Mouse (Mus musculus): ENCODE data around the gene Fut2. TPM values are rescaled to one million over a fixed set of nuclear protein-coding genes. Genes with fewer than 3 reads are reported as not detected.

Fut2 gene
- total and polyA plus RNA-seq, 3 experiments: not detected

DNA sequence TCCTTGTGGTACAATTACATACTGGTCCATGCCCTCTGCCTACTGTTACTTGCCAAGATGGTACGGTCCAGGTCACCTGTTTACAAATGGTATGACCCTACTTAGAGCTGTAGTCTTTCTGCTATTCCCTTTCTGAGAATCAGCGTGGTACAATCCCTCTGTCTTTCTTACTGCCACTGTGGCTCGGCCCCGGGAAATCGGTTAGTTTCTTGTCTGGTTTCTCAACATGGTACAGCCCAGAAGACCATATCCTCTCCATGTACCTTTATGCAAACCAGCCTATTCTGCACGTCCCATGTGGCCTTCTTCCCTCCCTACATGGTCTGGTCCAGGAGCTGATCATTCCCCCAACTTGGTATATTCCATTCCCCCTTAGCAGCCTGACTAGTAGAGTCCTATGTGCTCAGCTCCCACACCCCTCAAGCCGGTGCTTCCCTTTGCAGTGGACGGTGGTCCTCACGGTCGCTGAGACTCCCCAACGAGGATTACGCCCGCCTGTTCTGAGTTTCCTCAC lies 37.9 kb upstream of the Fut2 start (continued):
- no peak for TF ChIP-seq UBTF (IDR thresholded peaks at IDR 0.05; ENCODE audit: low read depth, low read length)
- TF ChIP-seq SMC3 (IDR thresholded peaks at IDR 0.05; ENCODE audit: low read depth, low read length): no peak
- TF ChIP-seq PAX5 (IDR thresholded peaks at IDR 0.05; ENCODE audit: low read length): no peak

DNA sequence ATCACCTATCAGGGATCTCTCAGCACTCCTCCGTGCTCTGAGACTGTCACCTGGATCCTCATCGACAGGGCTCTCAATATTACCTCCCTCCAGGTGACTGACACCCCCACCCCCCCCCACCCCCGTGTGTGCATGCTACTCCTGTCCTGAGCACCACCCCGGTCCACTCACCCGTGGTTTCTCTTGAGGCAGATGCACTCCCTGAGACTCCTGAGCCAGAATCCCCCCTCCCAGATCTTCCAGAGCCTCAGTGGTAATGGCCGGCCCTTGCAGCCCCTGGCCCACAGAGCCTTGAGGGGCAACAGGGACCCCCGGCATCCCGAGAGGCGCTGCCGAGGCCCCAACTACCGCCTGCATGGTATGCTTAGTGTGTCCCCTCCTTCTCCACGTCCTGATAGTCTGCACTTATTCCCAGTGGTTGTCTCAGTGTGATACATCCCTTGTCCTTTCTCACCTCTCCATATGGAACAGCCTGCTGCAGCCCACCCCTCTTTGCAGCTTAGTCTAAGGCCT lies 37.4 kb upstream of the Fut2 start:
- peak overlapping the region; percentile 66 for H3K27ac ChIP-seq (ENCODE audit: insufficient read depth, low read depth)
- no peaks in the 10 kb centered on the region for H3K36me3 ChIP-seq (replicated peaks in 1 of 2; ENCODE audit: control insufficient read depth in 1 of 2, insufficient read depth in 1 of 2, low read length in 1 of 2)
- H3K4me2 ChIP-seq (ENCODE audit: insufficient read depth, low read depth, poor library complexity, severe bottlenecking): peak overlapping the region; percentile 91
- no peaks in the 10 kb centered on the region for H3K9me3 ChIP-seq (replicated peaks; ENCODE audit: low read length)
- H3K79me2 ChIP-seq (replicated peaks; ENCODE audit: control insufficient read depth, extremely low read depth, insufficient read depth, poor library complexity, severe bottlenecking): no peaks in the 10 kb centered on the region
- TF ChIP-seq CHD2 (IDR thresholded peaks at IDR 0.05; ENCODE audit: low read length): no peak
- no peak for TF ChIP-seq HCFC1 (IDR thresholded peaks at IDR 0.05; ENCODE audit: low read depth, low read length)
- TF ChIP-seq ZNF384 (IDR thresholded peaks at IDR 0.05; ENCODE audit: low read depth, low read length): no peak
- TF ChIP-seq ZKSCAN1 (IDR thresholded peaks at IDR 0.05; ENCODE audit: borderline replicate concordance, low read depth, low read length): no peak
- TF ChIP-seq TBP (conservative IDR thresholded peaks at IDR 0.05; ENCODE audit: low read depth, low read length): no peak
- no peak for TF ChIP-seq MEF2A (IDR thresholded peaks at IDR 0.05; ENCODE audit: borderline replicate concordance, low read depth, low read length)
- H3K4me1 ChIP-seq (ENCODE audit: control insufficient read depth in 1 of 2, insufficient read depth in 2 of 2): peaks cover 3 to 60% of the 10 kb centered on the region in 2 experiments; a peak in 3 of 4 replicates
- H3K27me3 ChIP-seq (replicated peaks): no peaks in the 10 kb centered on the region
- no peak for DNase-seq (ENCODE audit: extremely low read depth)
- H3K4me3 ChIP-seq (replicated peaks in 1 of 3; ENCODE audit: low read depth in 2 of 3, low read length in 2 of 3, poor library complexity in 1 of 3): peak overlapping the region; percentile 44 to 55 (median 46)
- dilution Hi-C loops (cut with MboI; ENCODE audit: extremely low pct_ligation_motif_present, extremely low pct_unique_long_range_greater_than_20kb, low sequenced_read_pairs) (no loop called here), in situ Hi-C loops (cut with MboI; ENCODE audit: low pct_ligation_motif_present, low pct_unique_long_range_greater_than_20kb, low sequenced_read_pairs) (no loop called here)
- peak overlapping the region; percentile 58; the same call in 1 of the 2 replicates for H3K9ac ChIP-seq (ENCODE audit: insufficient read depth, low read depth)

DNA sequence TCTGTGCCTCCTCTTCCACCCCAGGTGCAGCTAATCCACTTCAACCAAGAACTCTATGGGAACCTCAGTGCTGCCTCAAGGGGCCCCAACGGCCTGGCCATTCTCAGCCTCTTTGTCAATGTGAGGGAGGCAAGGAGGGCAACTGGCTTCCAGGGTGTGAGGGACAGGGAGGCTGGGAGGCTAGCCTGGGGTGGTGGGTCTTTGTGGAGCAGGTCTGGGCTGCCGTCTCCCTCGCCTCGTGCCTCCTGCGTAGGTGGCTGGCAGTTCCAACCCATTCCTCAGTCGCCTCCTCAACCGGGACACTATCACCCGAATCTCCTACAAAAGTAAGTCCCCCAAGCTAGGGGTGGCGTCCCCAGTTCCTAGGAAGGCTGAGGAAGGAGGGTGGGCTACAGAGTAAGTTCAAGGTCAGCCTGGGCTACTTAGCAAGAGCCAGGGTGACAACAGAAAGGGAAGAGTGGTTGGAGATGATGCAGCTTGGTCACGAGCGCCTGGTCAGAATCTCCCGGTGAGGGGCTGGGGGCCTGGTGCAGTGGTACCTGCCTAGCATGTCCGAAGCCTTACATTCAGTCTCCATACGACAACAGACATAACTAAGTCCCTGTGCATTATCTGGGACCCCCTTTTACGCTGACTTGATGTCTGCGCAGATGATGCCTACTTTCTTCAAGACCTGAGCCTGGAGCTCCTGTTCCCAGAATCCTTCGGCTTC lies 36.8 kb upstream of the Fut2 start:
- TF ChIP-seq MAX (IDR thresholded peaks at IDR 0.05; ENCODE audit: low read length): no peak
- TF ChIP-seq HCFC1 (IDR thresholded peaks at IDR 0.05; ENCODE audit: low read depth, low read length): no peak
- no peak for TF ChIP-seq BHLHE40 (IDR thresholded peaks at IDR 0.05; ENCODE audit: low read depth, low read length)
- TF ChIP-seq JUN (IDR thresholded peaks at IDR 0.05; ENCODE audit: insufficient read depth, low read depth, low read length): no peak
- TF ChIP-seq ZMIZ1 (IDR thresholded peaks at IDR 0.05; ENCODE audit: low read depth, low read length): no peak
- TF ChIP-seq E2F4 (IDR thresholded peaks at IDR 0.05; ENCODE audit: insufficient replicate concordance, low read depth, low read length): no peak
- no peak for TF ChIP-seq CHD1 (IDR thresholded peaks at IDR 0.05; ENCODE audit: low read depth, low read length)
- no peak for TF ChIP-seq MAFK (IDR thresholded peaks at IDR 0.05; ENCODE audit: insufficient replicate concordance, low read length)
- TF ChIP-seq MEF2A (IDR thresholded peaks at IDR 0.05; ENCODE audit: borderline replicate concordance, low read depth, low read length): no peak
- no peak for TF ChIP-seq EP300 (IDR thresholded peaks at IDR 0.05; ENCODE audit: low read length)
- no peak for TF ChIP-seq NELFE (IDR thresholded peaks at IDR 0.05; ENCODE audit: low read depth, low read length)
- TF ChIP-seq PAX5 (IDR thresholded peaks at IDR 0.05; ENCODE audit: low read length): no peak
- no peak for TF ChIP-seq USF2 (conservative IDR thresholded peaks at IDR 0.05; ENCODE audit: low read depth, low read length)
- TF ChIP-seq MXI1 (IDR thresholded peaks at IDR 0.05; ENCODE audit: low read depth, low read length): no peak
- no peak for TF ChIP-seq MAZ (IDR thresholded peaks at IDR 0.05; ENCODE audit: low read depth, low read length)
- TF ChIP-seq TCF12 (IDR thresholded peaks at IDR 0.05; ENCODE audit: low read depth, low read length): no peak
- no peak for TF ChIP-seq SIN3A (IDR thresholded peaks at IDR 0.05; ENCODE audit: low read length)
- TF ChIP-seq ELF1 (IDR thresholded peaks at IDR 0.05; ENCODE audit: low read depth, low read length): no peak
- no peak for TF ChIP-seq NRF1 (IDR thresholded peaks at IDR 0.05; ENCODE audit: low read depth, low read length)
- Histone ChIP-seq H3K4me2 (ENCODE audit: insufficient read depth, low read depth, poor library complexity, severe bottlenecking) (no peak overlapping the region; the same call in 1 of the 2 replicates), H3K27me3 (replicated peaks) (no peaks in the 10 kb centered on the region), H3K36me3 (replicated peaks in 1 of 2; ENCODE audit: control insufficient read depth in 1 of 2, insufficient read depth in 1 of 2, low read length in 1 of 2) (no peaks in the 10 kb centered on the region), H3K4me1 (ENCODE audit: control insufficient read depth in 1 of 2, insufficient read depth in 2 of 2) (peaks cover 3 to 58% of the 10 kb centered on the region in 2 experiments; a peak in 3 of 4 replicates), H3K79me2 (replicated peaks; ENCODE audit: control insufficient read depth, extremely low read depth, insufficient read depth, poor library complexity, severe bottlenecking) (no peaks in the 10 kb centered on the region), H3K27ac (ENCODE audit: insufficient read depth, low read depth) (no peak overlapping the region), H3K4me3 (replicated peaks in 1 of 3; ENCODE audit: low read depth in 2 of 3, low read length in 2 of 3, poor library complexity in 1 of 3) (no peak overlapping the region), H3K9me3 (replicated peaks; ENCODE audit: low read length) (no peaks in the 10 kb centered on the region), H3K9ac (ENCODE audit: insufficient read depth, low read depth) (no peak overlapping the region)
- no peak for DNase-seq (ENCODE audit: extremely low read depth)
- in situ Hi-C loops (cut with MboI; ENCODE audit: low pct_ligation_motif_present, low pct_unique_long_range_greater_than_20kb, low sequenced_read_pairs): no loop called here
- dilution Hi-C loops (cut with MboI; ENCODE audit: extremely low pct_ligation_motif_present, extremely low pct_unique_long_range_greater_than_20kb, low sequenced_read_pairs): no loop called here
